Mouse (Mus musculus) mature B cell (primary cell): ENCODE data around the gene Bud13.

Experiments
- in situ Hi-C: fragments of 300-500 bp; cut with MboI; formaldehyde crosslinking; loops from 2 replicates; pipeline ENCODE4 v1.14.3; 2019

The Bud13 gene

GRCm38 (mm10) chr9:46282631-46283436 is at the start of gene Bud13:
Gene Bud13 (plus strand): TSS chr9:46283008.
- in situ Hi-C loops = no loop called here

- in situ Hi-C loops = no loop called here
Measured at GRCm38 (mm10) chr9:46235196-46235595, 47.6 kb upstream of the Bud13 start.

- in situ Hi-C loops = no loop called here
Measured at GRCm38 (mm10) chr9:46235596-46235648, 47.4 kb upstream of the Bud13 start, which contains the start of gene Apoc3. Gene Apoc3 (minus strand): TSS chr9:46235636.

- in situ Hi-C loops = no loop called here
Measured at GRCm38 (mm10) chr9:46235649-46236048, 47.2 kb upstream of the Bud13 start.

GRCm38 (mm10) chr9:46238850-46239249 is 44.0 kb upstream of the Bud13 start:
- in situ Hi-C loops = no loop called here

GRCm38 (mm10) chr9:46240526-46241153 is 42.2 kb upstream of the Bud13 start, which contains the start of gene Apoa4:
Gene Apoa4 (plus strand): TSS chr9:46240696.
- in situ Hi-C loops = no loop called here

GRCm38 (mm10) chr9:46241818-46242217 is 41.0 kb upstream of the Bud13 start:
- in situ Hi-C loops = no loop called here

GRCm38 (mm10) chr9:46243122-46243521 is 39.7 kb upstream of the Bud13 start:
- in situ Hi-C loops = no loop called here

GRCm38 (mm10) chr9:46243584-46243983 is 39.2 kb upstream of the Bud13 start:
- in situ Hi-C loops = no loop called here

GRCm38 (mm10) chr9:46246752-46247324 is 36.0 kb upstream of the Bud13 start:
- in situ Hi-C loops = no loop called here

GRCm38 (mm10) chr9:46256177-46256576 is 26.6 kb upstream of the Bud13 start:
- in situ Hi-C loops = no loop called here

GRCm38 (mm10) chr9:46256658-46257385 is 26.0 kb upstream of the Bud13 start:
- in situ Hi-C loops = no loop called here

- in situ Hi-C loops = no loop called here
Measured at GRCm38 (mm10) chr9:46257546-46257945, 25.3 kb upstream of the Bud13 start.

- in situ Hi-C loops = no loop called here
Measured at GRCm38 (mm10) chr9:46259111-46259510, 23.7 kb upstream of the Bud13 start.

- in situ Hi-C loops = no loop called here
Measured at GRCm38 (mm10) chr9:46261131-46261530, 21.7 kb upstream of the Bud13 start.

GRCm38 (mm10) chr9:46268343-46268873 is 14.4 kb upstream of the Bud13 start, which contains the start of gene Apoa5:
Gene Apoa5 (plus strand): TSS chr9:46268633.
- in situ Hi-C loops = no loop called here

- in situ Hi-C loops = no loop called here
Measured at GRCm38 (mm10) chr9:46269125-46269524, 13.7 kb upstream of the Bud13 start.

- in situ Hi-C loops = no loop called here
Measured at GRCm38 (mm10) chr9:46270782-46271181, 12.0 kb upstream of the Bud13 start.

GRCm38 (mm10) chr9:46272070-46272469 is 10.7 kb upstream of the Bud13 start:
- in situ Hi-C loops = no loop called here

GRCm38 (mm10) chr9:46272677-46273454 is 9.9 kb upstream of the Bud13 start, which contains the start of gene Zpr1:
Gene Zpr1 (plus strand): TSS chr9:46273064.
- in situ Hi-C loops = no loop called here

GRCm38 (mm10) chr9:46274494-46274893 is 8.3 kb upstream of the Bud13 start:
- in situ Hi-C loops = no loop called here

- in situ Hi-C loops = no loop called here
Measured at GRCm38 (mm10) chr9:46298381-46298780, 15.6 kb downstream of the Bud13 start.
